Mouse (Mus musculus) c-Kit-positive CD71-negative TER-119-negative erythroid progenitor cells, embryonic 14.5 days (primary cell): ENCODE results near the gene Basp1.

Source experiments
- DNase-seq: peaks from one replicate; pipeline ENCODE4 v3.0.0-alpha.2; 2013; ENCODE audit warnings: low read depth

The Basp1 gene

GRCm38 (mm10) chr15:25415958-25416357 is 2.4 kb upstream of the Basp1 start:
- no peak for DNase-seq

DNA sequence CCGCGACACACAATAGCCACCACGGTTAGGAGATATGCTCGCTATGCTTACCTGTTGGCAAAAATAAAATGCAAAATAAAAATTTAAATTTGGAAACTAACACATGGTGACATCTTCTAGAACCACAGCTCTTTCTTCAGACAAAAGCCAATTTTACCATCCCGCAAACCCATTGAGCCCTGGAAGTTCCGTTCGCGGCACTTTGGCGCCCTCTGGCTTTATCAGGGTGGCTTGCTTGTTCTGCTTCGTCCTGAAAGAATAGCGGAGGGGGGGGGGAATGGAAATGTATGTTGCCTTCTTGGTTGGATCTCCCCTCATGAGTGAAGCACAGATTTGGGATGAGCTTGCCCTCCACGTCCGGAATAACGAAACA is 1.2 kb upstream of the Basp1 start:
- DNase-seq = peak; percentile 82

- no peak for DNase-seq
Measured at GRCm38 (mm10) chr15:25414011-25414746, 615 bp upstream of the Basp1 start.

GRCm38 (mm10) chr15:25412761-25413261 is 753 bp downstream of the Basp1 start:
- DNase-seq = no peak

GRCm38 (mm10) chr15:25412171-25412641 is 1.4 kb downstream of the Basp1 start:
- DNase-seq = no peak

GRCm38 (mm10) chr15:25411461-25411860 is 2.1 kb downstream of the Basp1 start:
- no peak for DNase-seq

DNA sequence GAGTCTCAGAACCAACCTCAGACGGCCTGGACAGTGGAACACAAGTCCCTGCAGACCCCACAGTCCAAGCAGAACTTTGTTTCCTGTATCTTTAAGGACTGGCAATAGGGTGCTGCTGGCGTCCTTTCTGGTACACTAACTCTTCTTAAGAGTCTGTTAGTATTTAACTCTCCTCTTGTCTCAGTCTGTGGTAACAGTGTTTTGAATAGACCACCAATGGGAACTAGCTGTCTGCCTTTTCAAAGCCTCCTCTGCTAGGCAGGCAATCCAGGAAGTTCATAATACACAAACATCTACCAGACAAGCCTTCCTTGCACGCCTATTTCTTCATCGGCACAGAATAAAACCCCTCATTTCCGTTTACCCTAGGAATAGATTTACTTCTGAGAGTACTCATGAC is 7.6 kb downstream of the Basp1 start:
- no peak for DNase-seq

DNA sequence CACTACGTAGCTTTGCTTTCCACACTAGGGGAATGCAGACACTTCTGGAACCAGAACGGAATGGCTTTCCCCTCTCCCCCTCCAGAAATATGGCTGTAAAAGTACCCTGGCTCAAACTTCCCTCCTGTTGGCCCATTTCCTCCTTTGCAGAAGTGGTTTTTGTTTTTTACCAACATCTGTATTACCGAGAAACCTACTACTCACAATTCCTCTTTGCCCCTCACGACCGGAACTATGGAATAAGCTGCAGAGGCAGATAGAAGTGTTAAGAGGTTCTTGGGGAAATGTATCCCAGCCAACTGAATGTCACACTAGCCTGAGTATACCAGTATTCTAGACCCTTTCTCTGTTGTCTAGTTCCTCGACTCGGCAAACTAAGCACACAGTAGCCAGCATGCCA is 9.7 kb downstream of the Basp1 start:
- DNase-seq = no peak

DNA sequence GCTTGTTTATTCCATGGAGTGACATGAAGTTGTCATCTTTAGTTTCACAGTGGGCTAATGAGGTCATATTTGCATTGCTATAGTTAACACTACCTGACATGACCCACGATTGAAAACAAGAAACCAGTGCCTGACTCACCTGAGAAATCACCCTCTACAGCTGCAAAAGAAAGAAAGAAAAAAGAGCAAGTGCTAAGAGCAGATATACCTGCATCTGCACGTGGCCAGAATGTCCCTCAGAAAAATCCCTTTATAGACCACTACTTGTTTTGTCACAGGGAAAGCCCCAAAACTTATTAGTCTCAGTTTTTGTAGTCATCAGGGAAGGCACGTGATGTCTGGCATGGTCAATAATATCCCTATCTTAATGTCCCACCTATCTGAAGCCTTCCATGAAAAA is 11.6 kb downstream of the Basp1 start:
- no peak for DNase-seq

GRCm38 (mm10) chr15:25400276-25400675 is 13.3 kb downstream of the Basp1 start:
- DNase-seq = no peak

- DNase-seq = no peak
Measured at GRCm38 (mm10) chr15:25395912-25396590, 17.5 kb downstream of the Basp1 start.

DNA sequence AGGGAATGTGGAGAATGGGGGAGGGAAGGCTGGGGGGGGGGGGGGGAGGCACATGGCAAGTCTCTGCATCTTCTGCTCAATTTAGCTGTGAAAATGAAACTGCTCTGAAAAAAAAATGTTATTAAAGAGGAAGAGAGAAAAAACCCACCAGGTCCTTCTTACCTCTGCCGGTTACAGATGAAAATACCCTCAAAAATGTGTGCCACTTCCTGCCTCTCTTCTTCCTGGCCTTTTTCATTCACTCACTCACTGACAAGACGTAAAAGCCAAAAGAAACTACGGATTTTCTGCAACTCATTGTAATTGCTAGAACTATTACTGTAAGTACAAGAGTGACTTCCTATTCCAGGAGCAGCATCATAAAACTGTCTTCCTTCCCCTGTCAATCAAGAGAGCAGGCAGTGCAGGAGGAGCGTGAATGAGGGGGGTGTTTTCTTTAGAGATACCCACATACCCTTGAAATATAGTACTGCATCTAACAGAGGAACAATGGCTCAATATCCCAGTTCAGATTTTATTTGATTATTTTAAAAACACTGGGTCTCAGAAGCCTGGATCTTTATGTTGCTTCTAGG is 21.0 kb downstream of the Basp1 start:
- DNase-seq = no peak

DNA sequence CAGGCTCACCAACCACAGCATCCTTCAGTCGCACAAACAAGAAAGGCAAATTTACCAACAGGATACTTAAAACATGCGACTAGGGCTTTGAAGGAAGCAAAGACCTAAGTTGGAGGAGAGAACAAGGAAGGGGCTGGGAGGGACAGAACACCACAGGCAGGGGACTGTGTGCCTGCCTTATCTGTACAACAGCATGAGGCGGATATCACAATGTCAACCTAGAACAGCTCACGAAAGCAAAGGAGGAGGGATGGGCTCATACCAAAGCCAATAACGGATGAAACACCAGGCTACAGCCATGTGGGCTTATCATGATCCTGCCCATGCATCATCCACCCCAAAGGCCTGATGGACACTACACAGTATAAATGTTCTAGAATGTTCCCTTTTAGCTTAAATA is 22.4 kb downstream of the Basp1 start:
- DNase-seq = no peak

- DNase-seq = no peak
Measured at GRCm38 (mm10) chr15:25387572-25387971, 26.0 kb downstream of the Basp1 start.

DNA sequence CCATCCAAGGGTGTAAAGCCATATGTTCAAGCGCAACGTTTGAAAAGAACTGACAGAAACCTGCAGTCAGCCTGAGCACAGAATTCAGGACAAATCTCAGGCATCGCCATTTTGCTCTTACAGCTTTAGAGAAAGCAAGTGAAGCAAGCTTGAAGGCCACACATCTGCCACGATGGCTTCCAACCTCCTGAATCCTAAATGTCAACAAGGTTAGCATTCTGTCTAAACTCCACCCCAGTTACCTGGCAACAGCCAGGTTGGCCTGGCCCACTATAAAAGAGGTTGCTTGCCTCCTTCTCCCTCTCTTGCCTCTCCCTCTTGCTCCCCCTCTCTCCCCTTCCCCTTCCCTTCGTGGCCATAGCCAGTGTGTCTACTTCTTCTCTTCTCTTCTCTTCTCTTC is 33.5 kb downstream of the Basp1 start:
- no peak for DNase-seq

- DNase-seq = no peak
Measured at GRCm38 (mm10) chr15:25378707-25379106, 34.9 kb downstream of the Basp1 start.

GRCm38 (mm10) chr15:25376914-25377313 is 36.6 kb downstream of the Basp1 start:
- no peak for DNase-seq

DNA sequence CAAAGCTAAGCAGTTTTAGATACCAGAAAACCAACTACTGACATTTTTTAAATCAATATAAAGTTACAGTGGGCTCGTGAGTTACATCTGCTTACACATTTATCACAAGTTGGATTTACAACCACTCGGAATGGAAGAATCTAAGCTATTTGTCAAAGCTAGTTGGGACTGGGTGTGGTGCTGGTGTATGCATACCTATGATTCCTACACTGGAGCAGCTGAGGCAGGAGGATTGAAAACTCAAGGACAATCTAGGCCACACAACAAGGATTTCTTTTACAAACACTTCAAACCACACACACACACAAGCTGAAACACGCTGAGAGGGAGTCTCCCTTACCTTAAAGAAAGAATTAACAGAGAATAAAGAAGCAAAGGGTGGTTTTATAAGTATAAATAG is 40.1 kb downstream of the Basp1 start:
- no peak for DNase-seq

DNA sequence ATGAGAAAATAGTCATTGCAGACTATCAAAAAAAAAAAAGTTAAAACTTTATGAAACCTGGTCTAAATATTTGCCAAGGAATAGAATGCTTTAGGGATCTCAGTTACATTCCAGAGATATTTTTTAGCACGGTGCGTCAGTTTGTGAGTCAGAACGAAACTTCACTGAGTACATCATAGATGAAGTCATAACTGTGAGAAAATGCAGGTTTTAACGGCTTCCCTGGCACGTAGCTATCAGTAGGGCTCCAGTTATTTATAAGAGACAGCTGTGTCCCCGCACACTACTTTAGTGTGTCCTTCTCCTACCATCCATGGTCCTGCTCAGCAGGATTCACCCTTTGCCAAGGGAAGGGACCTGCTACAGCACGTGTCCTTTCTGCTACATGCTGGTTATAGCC is 44.0 kb downstream of the Basp1 start:
- no peak for DNase-seq

GRCm38 (mm10) chr15:25365503-25365902 is 48.1 kb downstream of the Basp1 start:
- no peak for DNase-seq

DNA sequence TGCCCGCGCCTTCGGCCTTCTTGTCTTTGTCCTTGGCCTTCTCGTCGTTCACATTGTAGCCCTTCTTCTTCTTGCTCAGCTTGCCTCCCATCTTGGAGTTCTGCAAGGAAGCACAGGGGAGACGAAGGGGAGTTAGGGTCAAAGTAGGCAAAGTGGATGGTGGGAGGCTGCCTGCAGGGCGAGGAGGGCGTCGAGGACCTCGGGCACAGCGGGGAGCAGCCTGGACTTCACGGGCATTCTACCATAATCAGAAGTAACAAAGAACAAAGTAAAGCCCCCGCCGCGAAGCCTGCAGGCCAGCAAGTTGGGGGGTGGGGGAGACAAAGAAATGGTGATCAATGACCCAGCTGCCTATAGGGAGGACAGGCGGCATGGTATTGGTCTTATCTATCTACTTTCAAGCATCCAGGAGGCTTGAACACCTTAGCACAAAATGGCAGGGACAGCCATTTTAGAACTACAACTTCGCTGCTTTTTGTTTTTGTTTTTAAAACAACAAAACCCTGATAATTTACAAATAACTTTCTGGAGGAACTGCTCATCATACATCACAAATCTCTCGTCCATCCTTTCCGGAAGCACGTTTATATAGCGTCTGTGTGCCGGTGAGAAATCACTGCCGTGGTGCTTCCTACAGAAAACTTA is 48.6 kb downstream of the Basp1 start:
- DNase-seq = no peak

- DNase-seq = no peak
Measured at GRCm38 (mm10) chr15:25364160-25364818, 49.3 kb downstream of the Basp1 start.
